Mouse (Mus musculus): Measurements from ENCODE around the gene Acbd6.
A peak's percentile ranks its signal among the peaks of the same experiment; 100 is the strongest.

GRCm38 (mm10) chr1:155721443-155721842 is 163.5 kb downstream of the Acbd6 start:
- TF ChIP-seq CTCF (IDR thresholded peaks at IDR 0.05; ENCODE audit: low read depth) (peak; percentile 58), EP300 (IDR thresholded peaks at IDR 0.05; ENCODE audit: low read depth) (no peak)

Measured in liver, postnatal 0 days (tissue).